Mouse (Mus musculus) kidney, embryonic 14.5 days (tissue): Measurements from ENCODE around the gene Thop1. TPM values are rescaled to one million over a fixed set of nuclear protein-coding genes. Genes with fewer than 3 reads are reported as not detected.
A peak's percentile ranks its signal among the peaks of the same experiment; 100 is the strongest.
"Not testable (repeated sequence)": the region's sequence is repeated elsewhere in the genome, so short reads cannot be mapped to it uniquely, and the experiment has no call there.

Experiments used
- ATAC-seq: fragments of 200-750 bp; cut with Nextera tagmentation; 2 replicates; pipeline ENCODE4 v1.8.0; 2017; ENCODE audit warnings: moderate number of reproducible peaks, mild to moderate bottlenecking, moderate TSS enrichment, moderate library complexity; ENCODE audit not compliant: low FRiP score, low TSS enrichment
- H3K27ac ChIP-seq: fragments of 300-500 bp; sonication (generic); 2 replicates; pipeline ENCODE4 v1.5.1; 2014; ENCODE audit warnings: low read depth, mild to moderate bottlenecking, low read length, moderate library complexity, mixed read lengths
- H3K27me3 ChIP-seq: fragments of 300-500 bp; sonication (generic); 2 replicates; pipeline ENCODE4 v1.6.1; 2014; ENCODE audit warnings: mild to moderate bottlenecking, low read length; ENCODE audit not compliant: control insufficient read depth, insufficient read depth
- H3K36me3 ChIP-seq: fragments of 300-500 bp; sonication (generic); 2 replicates; pipeline ENCODE4 v1.6.1; 2014; ENCODE audit warnings: low read length, mixed read lengths; ENCODE audit not compliant: control insufficient read depth, insufficient read depth
- H3K4me1 ChIP-seq: fragments of 300-500 bp; sonication (generic); 2 replicates; pipeline ENCODE4 v1.6.1; 2014; ENCODE audit warnings: low read length, mixed read lengths; ENCODE audit not compliant: control insufficient read depth, insufficient read depth
- H3K4me2 ChIP-seq: fragments of 300-500 bp; sonication (generic); replicated peaks from 2 replicates; pipeline ENCODE4 v1.6.1; 2014; ENCODE audit warnings: low read depth, mild to moderate bottlenecking, low read length
- H3K4me3 ChIP-seq: fragments of 300-500 bp; sonication (generic); 2 replicates; pipeline ENCODE4 v1.5.1; 2014; ENCODE audit warnings: mild to moderate bottlenecking, low read length
- H3K9ac ChIP-seq: fragments of 300-500 bp; sonication (generic); 2 replicates; pipeline ENCODE4 v1.6.1; 2014; ENCODE audit warnings: low read depth, mild to moderate bottlenecking, low read length, moderate library complexity
- H3K9me3 ChIP-seq: fragments of 300-500 bp; sonication (generic); 2 replicates; pipeline ENCODE4 v1.6.1; 2016; ENCODE audit warnings: low read length; ENCODE audit not compliant: control insufficient read depth
- WGBS: fragments of 180-500 bp; shearing (Covaris S2); extraction: QIAGEN DNeasy Blood & Tissue Kit; methylation state at CpG from one replicate; pipeline ENCODE4 v1.1.7; 2014; 5-methylcytosine and 5-hydroxymethylcytosine counted together
- polyA plus RNA-seq: library from polyadenylated mRNA; unstranded; fragments of >200 nt; fragmentation: Nextera tagmentation; extraction: Ambion mirVana; gene quantifications from 2 replicates; pipeline ENCODE4 v1.2.1, GENCODE M21; 2014

Gene Thop1
- polyA plus RNA-seq, 1 experiment from 2014 or later, result 58.9 TPM

GRCm38 (mm10) chr10:81064519-81064918 lies 5.3 kb upstream of the Thop1 start:
- H3K4me3 ChIP-seq, H3K4me1 ChIP-seq, H3K27me3 ChIP-seq, H3K9me3 ChIP-seq, H3K36me3 ChIP-seq, H3K4me2 ChIP-seq, ATAC-seq, H3K9ac ChIP-seq, H3K27ac ChIP-seq: not testable (repeated sequence)
- 90% methylated on average over 8 of the region's 8 CpGs for WGBS

DNA sequence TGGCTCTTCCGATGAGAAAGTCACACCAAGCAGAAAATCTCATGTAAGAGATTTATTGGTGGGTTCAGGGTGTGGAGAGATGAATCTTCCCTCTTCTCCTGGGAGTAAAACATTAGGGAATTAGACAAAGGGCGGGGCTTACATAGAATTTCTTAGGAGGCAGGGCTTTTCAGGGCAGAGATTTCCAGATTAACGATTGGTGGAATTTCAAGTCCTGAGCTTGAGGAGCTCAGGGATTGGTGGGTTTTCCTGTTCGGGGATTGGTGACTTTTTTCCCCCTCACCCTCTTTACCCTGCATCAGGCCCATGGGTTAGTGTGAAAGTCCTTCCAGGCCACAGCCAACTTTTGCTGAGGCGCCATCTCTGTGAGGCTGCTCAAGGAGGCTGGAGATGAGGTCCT lies 1.1 kb upstream of the Thop1 start:
- H3K9ac ChIP-seq, result no peak overlapping the region
- H3K27ac ChIP-seq, result no peak overlapping the region
- no peaks in the 10 kb centered on the region for H3K9me3 ChIP-seq
- H3K4me3 ChIP-seq, result no peak overlapping the region
- peaks cover 4% of the 10 kb centered on the region; the same call in 1 of the 2 replicates for H3K4me1 ChIP-seq
- H3K27me3 ChIP-seq, result no peaks in the 10 kb centered on the region
- peaks cover 9% of the 10 kb centered on the region for H3K36me3 ChIP-seq
- H3K4me2 ChIP-seq, result no peak overlapping the region
- 79% methylated on average over 5 of the region's 5 CpGs for WGBS
- ATAC-seq, result no peak

GRCm38 (mm10) chr10:81072290-81072689 lies 2.5 kb downstream of the Thop1 start:
- Histone ChIP-seq H3K4me2 (no peak overlapping the region), H3K4me1 (peaks cover 4% of the 10 kb centered on the region; the same call in 1 of the 2 replicates), H3K4me3 (no peak overlapping the region), H3K27me3 (no peaks in the 10 kb centered on the region), H3K9ac (no peak overlapping the region), H3K27ac (no peak overlapping the region), H3K36me3 (peaks cover 28% of the 10 kb centered on the region), H3K9me3 (no peaks in the 10 kb centered on the region)
- WGBS, result 95% methylated on average over 8 of the region's 8 CpGs
- ATAC-seq, result no peak

DNA sequence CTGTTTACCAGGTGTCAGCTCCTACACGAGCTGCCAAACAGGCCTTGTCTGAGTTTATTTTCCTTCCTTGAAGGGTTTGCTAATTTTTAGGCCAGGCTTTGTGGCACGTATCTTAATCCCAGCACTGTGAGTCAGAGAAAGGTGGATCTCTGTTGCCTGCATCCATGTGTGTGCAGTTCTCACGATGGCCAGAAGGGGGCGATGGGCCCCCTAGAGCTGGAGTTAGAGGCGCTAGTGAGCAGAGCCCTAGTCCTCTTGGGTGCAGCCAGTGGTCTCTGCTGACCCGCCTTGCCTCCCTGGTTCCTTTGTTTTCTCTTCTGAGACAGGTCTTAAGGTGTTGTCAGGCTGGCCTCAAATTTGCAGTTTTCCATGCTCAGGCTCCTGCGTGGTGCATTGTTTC lies 3.6 kb downstream of the Thop1 start:
- H3K4me2 ChIP-seq, result no peak overlapping the region
- WGBS, result 64% methylated on average over 7 of the region's 7 CpGs
- no peak overlapping the region for H3K4me3 ChIP-seq
- no peak for ATAC-seq
- no peak overlapping the region for H3K27ac ChIP-seq
- no peaks in the 10 kb centered on the region for H3K9me3 ChIP-seq
- H3K9ac ChIP-seq, result no peak overlapping the region
- H3K4me1 ChIP-seq, result peaks cover 4% of the 10 kb centered on the region; the same call in 1 of the 2 replicates
- no peaks in the 10 kb centered on the region for H3K27me3 ChIP-seq
- H3K36me3 ChIP-seq, result peaks cover 40% of the 10 kb centered on the region

DNA sequence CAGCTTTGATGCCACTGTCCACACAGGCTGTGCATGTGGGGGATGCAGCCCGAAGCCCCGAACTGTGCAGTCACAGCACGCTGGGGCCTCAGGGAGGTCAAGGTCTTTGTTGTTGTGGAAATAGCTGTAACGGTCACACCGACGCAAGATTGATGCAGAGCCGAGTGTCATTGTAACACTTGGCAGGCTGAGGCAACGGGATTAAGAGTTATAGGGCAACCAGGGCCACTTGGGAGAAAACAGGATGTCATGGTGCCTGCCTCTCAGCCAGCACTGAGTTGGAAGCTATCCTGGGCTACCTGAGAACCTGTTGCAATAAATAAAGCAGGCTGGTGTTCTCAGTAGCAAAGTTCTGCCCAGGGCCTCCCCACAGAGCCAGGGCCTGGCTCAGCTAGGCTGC lies 5.9 kb downstream of the Thop1 start:
- Histone ChIP-seq H3K4me2 (no peak overlapping the region), H3K27ac (no peak overlapping the region), H3K4me1 (peaks cover under 1% of the 10 kb centered on the region; the same call in 1 of the 2 replicates), H3K4me3 (no peak overlapping the region), H3K36me3 (peaks cover 63% of the 10 kb centered on the region), H3K9ac (no peak overlapping the region), H3K9me3 (no peaks in the 10 kb centered on the region), H3K27me3 (no peaks in the 10 kb centered on the region)
- WGBS, result 46% methylated on average over 8 of the region's 8 CpGs
- ATAC-seq, result no peak

DNA sequence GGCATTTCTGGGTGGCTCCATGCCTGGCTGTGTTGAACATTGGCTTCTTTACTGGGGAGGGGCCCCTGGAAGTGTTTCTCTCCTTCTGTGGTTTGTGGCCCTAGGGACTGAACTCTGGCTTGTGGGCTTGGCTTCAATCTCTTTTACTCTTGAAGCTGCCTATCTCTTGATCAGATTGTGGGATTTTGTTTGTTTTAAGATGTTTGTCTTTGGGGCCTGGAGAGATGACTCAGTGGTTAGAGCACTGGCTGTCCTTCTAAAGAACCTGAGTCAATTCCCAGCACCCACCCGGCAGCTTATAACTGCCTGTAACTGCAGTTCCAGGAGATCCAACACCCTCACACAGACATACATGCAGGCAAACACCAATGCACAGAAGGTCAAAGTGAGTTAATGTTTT lies 6.5 kb downstream of the Thop1 start:
- no peak overlapping the region for H3K4me2 ChIP-seq
- ATAC-seq, result no peak
- H3K36me3 ChIP-seq, result peaks cover 69% of the 10 kb centered on the region

DNA sequence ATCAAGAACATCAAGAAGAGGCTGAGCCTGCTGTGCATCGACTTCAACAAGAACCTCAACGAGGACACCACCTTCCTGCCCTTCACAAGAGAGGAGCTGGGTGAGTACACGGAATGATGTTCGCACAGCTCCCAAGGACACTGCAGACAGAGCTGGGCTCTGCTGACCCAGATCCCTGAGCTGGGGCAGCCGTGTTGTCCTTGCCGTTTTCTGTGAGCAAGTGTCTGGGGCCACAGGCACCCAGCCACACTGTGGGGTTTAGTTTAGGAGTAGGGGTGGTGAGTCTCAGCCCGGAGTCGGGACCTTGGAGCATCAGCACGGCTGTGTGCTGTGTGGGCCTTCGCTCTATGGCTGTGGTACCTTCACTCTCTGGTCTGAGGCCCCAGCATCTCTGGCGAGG lies 8.1 kb downstream of the Thop1 start:
- Histone ChIP-seq H3K9ac (no peak overlapping the region), H3K27me3 (no peaks in the 10 kb centered on the region), H3K36me3 (peaks cover 80% of the 10 kb centered on the region), H3K9me3 (no peaks in the 10 kb centered on the region), H3K4me3 (no peak overlapping the region), H3K4me1 (no peaks in the 10 kb centered on the region), H3K4me2 (no peak overlapping the region), H3K27ac (no peak overlapping the region)
- no peak for ATAC-seq
- WGBS, result 98% methylated on average over 11 of the region's 11 CpGs

More for the DNA sequence above, 6.5 kb downstream of the Thop1 start:
- H3K27ac ChIP-seq, result no peak overlapping the region
- no peak overlapping the region for H3K4me3 ChIP-seq
- 94% methylated on average over 1 of the region's 1 CpGs for WGBS
- H3K9me3 ChIP-seq, result no peaks in the 10 kb centered on the region
- H3K4me1 ChIP-seq, result no peaks in the 10 kb centered on the region
- H3K9ac ChIP-seq, result no peak overlapping the region
- no peaks in the 10 kb centered on the region for H3K27me3 ChIP-seq

DNA sequence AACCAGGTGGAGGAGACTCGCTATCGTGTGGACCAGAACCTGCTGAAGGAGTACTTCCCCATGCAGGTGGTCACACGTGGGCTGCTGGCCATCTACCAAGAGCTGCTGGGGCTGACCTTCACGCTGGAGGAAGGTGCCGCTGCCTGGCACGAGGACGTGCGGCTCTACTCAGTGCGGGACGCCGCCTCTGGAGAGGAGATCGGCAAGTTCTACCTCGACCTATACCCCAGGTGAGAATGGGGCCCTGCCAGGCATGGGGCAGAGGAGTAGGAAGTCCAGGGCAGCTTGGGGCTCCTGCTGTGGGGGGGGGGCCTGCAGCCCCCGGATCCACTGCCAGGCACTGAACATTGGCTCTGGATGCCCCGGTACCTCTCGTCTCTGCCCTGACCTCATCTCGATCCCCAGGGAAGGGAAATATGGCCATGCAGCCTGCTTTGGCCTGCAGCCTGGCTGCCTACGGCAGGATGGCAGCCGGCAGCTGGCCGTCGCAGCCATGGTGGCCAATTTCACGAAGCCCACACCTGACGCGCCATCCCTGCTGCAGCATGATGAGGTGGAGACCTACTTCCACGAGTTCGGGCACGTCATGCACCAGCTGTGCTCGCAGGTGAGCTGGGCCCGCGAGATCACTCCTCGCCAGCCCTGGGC lies 10.3 kb downstream of the Thop1 start:
- H3K27me3 ChIP-seq, result no peaks in the 10 kb centered on the region
- peaks cover 61% of the 10 kb centered on the region for H3K36me3 ChIP-seq
- H3K9ac ChIP-seq, result no peak overlapping the region
- H3K4me1 ChIP-seq, result no peaks in the 10 kb centered on the region
- no peak for ATAC-seq
- no peak overlapping the region for H3K27ac ChIP-seq
- no peaks in the 10 kb centered on the region for H3K9me3 ChIP-seq
- H3K4me3 ChIP-seq, result no peak overlapping the region
- no peak overlapping the region for H3K4me2 ChIP-seq
- WGBS, result 93% methylated on average over 31 of the region's 31 CpGs

DNA sequence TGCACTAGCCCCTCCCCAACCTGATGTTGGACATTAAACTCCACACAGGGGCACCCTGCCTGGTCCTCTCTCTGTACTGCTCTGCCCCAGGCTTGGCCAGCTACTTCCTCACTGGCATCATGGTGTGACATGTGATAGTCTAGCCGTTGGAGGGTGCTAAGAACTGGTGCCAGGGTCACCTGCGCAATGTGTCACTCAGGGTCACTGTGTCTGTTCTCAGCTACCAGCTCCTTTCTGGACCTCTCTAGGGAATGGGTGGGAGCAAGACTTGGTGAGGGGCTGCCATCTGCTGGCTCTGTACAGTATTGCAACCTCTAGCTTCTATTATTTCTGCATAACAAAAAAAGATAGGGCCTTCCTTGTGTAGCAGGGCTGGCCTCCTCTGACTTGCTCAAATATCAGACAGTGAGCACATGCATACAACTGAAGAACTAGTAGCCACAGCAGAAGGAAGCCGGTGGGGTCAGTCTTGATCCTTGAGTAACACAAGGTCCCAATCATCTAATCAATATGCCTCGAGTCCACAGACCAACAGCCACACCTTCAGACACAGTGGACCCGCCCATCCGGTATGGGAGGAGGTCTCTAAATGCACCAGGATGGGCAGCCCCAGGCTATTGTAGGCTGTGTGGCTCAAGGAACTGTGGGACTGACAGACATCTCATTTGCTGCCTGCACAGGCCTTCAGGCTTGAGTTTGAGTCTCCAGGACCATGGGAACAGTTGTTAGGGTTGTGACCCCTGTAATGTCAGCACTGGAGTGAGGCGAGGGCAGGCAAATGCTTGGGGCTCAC lies 12.5 kb downstream of the Thop1 start:
- no peaks in the 10 kb centered on the region; the same call in 1 of the 2 replicates for H3K9me3 ChIP-seq
- no peak overlapping the region for H3K4me2 ChIP-seq
- WGBS, result 82% methylated on average over 7 of the region's 7 CpGs
- H3K9ac ChIP-seq, result no peak overlapping the region
- peak; percentile 32; the same call in 1 of the 2 replicates for ATAC-seq
- H3K4me3 ChIP-seq, result no peak overlapping the region
- peaks cover 55% of the 10 kb centered on the region for H3K36me3 ChIP-seq
- no peaks in the 10 kb centered on the region for H3K27me3 ChIP-seq
- no peaks in the 10 kb centered on the region for H3K4me1 ChIP-seq
- no peak overlapping the region for H3K27ac ChIP-seq
